Mouse (Mus musculus) heart, adult 9 months (tissue): ENCODE measurements around the gene Gm44503.

Source experiments
- DNase-seq, 2 experiments: peaks; one replicate each; pipeline ENCODE4 v3.0.0; 2022; ENCODE audit warnings: low spot score in 2 of 2

Gene Gm44503

DNA sequence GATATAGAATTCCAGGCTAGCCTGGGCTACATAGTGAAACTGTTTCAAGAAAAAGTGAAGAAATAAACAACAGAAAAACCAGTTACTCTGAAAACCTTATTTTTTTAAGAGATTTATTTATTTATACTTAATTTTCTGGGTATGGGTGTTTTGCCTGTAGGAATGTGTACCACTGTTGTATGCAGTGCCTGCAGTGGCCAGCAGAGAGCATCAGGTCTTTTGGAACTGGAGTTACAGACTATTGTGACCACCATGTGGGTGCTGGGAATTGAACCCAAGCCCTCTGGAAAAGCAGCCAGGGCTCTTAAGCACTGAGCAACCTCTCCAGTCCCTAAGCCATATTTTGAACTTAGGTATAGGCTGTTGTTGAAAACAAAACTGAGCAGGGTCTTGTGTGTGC, 14.3 kb downstream of the Gm44503 start:
- no peak for DNase-seq

DNA sequence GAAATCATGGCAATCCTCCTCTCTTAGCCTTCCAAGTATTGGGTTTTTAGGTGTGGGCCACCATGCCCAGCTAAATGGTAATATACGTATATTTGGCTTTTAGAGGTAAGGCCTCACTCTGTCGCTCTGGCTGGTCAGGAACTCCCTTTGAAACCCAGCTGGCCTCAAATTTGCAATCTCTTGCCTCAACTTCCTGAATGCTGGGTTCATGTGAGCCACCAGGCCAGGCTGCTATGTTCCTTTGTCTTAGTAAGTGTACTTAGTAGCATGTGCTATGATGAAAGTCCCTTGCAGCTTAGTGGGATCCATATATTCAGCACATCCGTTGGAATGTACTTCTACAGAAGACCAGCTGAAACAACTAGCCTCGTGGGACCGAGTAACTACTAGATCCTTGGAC, 16.1 kb downstream of the Gm44503 start:
- DNase-seq: no peak

- DNase-seq: no peak
Measured at GRCm38 (mm10) chr9:72975242-72975641, 16.6 kb downstream of the Gm44503 start.

GRCm38 (mm10) chr9:72983066-72983465, 24.4 kb downstream of the Gm44503 start:
- no peak for DNase-seq

DNA sequence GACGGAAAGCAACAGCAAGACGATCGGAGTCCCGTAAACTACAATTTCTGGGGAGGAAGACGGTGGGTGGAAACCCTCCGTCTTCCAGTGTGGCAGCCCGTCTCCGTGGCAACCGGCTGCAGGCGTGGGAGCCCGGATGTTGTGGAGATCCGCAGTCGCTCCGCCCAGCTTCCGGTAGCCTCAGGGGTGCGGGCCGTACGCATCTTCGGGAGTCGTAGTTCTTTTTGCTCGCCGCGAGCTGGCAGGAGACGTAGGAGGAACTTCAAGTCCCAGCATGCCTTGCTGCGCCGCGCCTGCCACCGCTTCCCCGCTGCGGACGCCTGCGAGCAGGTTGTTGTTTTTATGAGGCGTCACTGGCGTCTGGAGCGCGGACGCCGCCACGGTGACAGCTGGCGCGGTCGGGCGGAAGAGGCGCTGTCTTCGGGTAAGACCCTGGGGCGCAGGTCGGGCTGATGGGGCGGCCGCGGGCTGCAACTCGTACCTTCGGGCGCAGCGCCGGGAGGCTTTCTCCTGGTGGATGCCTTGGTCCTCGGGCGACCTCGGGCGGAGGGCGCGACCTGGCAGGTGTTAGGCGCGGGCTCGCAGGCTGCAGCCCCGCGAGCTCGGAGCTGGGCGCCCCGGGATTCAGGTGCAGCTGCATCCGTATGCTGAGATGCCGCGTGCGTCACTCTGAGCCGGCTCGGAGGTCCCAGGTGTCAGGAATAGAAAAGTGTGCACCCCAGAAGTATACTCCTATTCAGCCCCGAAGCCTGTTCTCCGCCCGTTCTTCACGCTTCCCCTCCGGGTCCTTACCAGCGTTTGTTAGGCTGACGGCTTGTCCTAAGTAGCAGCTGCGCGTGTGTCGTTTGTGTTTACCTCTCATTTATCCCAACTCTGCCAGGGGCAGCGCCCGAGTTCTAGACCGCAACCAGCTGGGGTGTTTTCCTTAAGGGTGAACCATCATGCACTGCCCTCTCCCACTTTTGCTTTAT, 26.9 kb downstream of the Gm44503 start, which contains the start of the genes Ccpg1os and Ccpg1:
TSS of gene Ccpg1os (minus strand) at position 133 of the 971 bp plus-strand sequence.
TSS of gene Ccpg1 (plus strand) at position 180 of the 971 bp plus-strand sequence.
- peak; percentile 97 for DNase-seq

GRCm38 (mm10) chr9:72987703-72988102, 29.1 kb downstream of the Gm44503 start:
- DNase-seq: no peak

DNA sequence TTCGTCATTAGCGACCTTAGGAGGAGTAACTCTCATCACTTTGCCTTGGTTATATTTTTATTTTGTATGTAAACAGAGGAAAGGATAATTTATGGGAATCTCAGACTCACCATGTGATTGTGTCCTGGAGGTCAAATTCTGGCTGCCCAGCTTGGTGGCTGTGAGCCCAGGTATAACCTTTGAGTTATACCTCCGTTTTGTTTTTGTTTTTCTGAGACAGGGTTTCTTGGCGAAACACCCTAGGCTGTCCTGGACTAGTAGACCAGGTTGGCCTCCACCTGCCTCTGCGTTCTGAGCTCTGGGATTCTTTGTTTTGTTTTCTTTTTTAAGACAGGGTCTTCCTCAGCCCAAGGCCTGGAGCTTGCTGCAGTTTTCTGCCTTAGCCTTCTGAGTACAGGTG, 30.1 kb downstream of the Gm44503 start:
- DNase-seq: no peak

DNA sequence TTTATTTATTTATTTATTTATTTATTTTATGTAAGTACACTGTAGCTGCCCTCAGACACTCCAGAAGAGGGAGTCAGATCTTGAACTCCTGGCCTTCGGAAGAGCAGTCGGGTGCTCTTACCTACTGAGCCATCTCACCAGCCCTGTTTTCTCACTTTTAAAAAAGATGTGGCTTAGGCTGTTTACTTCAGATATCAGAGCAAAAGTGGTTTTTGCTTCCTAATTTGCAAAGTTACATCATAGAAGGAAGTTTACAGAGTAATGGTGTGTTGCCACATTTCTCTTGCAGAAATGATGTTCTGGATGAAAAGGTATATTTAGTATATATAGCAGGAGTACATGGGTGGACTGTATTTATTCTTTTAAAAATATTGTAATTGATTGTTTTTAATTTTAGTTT, 32.8 kb downstream of the Gm44503 start:
- DNase-seq: no peak

DNA sequence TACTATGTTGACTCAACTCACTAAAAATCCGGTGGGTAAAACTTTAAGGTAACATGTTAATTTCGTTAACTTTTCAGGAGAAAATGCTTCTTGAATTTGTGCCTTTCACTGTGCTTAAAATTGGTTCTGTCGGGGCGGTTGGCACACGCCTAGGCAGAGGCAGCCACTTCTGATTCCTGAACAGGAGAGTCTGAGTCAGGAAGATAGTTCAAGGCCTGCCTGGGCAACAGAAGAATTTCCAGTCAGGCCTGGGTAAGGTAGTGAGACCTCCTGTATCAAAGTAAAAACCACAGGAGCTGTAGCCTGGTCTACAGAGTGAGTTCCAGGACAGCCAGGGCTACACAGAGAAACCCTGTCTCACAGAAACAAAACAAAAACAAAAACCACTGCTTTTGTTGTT, 33.9 kb downstream of the Gm44503 start:
- no peak for DNase-seq

GRCm38 (mm10) chr9:72996167-72996566, 37.5 kb downstream of the Gm44503 start:
- no peak for DNase-seq

GRCm38 (mm10) chr9:72996806-72997205, 38.2 kb downstream of the Gm44503 start:
- no peak for DNase-seq

- no peak for DNase-seq
Measured at GRCm38 (mm10) chr9:73000487-73000886, 41.8 kb downstream of the Gm44503 start.

GRCm38 (mm10) chr9:73001314-73002011, 42.8 kb downstream of the Gm44503 start:
- no peak for DNase-seq

GRCm38 (mm10) chr9:73002177-73002576, 43.5 kb downstream of the Gm44503 start:
- no peak for DNase-seq

GRCm38 (mm10) chr9:73004076-73004475, 45.4 kb downstream of the Gm44503 start:
- no peak for DNase-seq

DNA sequence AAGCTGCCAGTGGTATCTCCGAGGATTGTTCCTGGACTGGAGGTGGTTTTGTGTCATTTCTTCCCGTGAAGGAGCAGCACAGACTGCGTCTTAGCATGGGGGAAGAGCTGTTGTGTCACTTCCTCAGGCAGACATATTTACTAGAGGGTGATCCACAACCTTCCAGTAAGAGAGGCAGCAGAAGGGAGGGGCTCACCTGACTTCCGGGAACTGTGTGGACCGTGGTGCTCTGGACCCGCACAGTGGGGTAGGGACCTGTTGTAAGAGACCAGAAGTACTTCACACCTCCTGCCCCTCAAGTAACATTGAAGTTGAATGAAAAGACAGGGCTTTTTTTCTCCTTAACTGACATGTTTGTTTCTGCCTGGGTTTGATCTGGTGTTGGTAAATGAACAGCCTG, 46.5 kb downstream of the Gm44503 start:
- DNase-seq: no peak

GRCm38 (mm10) chr9:73006175-73006574, 47.5 kb downstream of the Gm44503 start:
- no peak for DNase-seq

DNA sequence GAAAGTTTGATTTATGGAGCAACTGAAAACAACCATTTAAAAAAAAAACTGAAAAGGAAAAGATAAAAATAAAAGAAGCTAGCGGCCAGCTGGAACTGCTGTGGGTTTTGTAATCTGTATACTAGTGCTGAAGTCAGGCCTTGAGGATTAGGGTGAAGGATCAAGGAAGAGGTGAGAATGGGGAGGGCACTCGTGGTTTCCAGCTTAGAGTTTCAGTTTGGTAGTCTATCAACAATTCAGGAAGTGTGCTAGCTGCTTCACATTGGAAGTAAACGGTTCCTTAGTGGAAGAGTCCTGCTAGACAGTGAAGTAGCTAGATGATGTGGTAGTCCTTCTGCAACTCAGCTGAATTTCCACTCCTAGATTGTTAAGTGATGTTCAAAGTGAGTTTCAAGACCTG, 49.7 kb downstream of the Gm44503 start:
- no peak for DNase-seq

DNA sequence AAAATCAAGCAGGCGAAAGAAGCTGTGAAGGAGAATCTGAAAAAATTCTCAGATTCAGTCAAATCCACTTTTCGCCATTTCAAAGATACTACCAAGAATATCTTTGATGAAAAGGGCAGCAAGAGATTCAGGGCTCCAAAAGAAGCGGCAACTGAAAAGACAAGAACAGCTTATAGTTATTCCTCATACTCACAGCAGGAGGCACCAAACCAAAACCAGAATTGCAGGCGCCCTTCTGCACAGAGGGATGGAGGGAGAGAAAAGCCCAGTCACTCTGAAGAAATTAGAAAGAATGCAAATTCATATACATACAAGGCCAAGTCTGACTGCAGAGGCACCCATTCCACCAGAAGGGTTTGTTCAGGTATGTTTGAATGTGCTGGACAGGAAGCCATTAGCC, 54.0 kb downstream of the Gm44503 start:
- DNase-seq: no peak

GRCm38 (mm10) chr9:73014724-73015123, 56.1 kb downstream of the Gm44503 start:
- DNase-seq: no peak

- no peak for DNase-seq
Measured at GRCm38 (mm10) chr9:73019841-73020240, 61.2 kb downstream of the Gm44503 start.

DNA sequence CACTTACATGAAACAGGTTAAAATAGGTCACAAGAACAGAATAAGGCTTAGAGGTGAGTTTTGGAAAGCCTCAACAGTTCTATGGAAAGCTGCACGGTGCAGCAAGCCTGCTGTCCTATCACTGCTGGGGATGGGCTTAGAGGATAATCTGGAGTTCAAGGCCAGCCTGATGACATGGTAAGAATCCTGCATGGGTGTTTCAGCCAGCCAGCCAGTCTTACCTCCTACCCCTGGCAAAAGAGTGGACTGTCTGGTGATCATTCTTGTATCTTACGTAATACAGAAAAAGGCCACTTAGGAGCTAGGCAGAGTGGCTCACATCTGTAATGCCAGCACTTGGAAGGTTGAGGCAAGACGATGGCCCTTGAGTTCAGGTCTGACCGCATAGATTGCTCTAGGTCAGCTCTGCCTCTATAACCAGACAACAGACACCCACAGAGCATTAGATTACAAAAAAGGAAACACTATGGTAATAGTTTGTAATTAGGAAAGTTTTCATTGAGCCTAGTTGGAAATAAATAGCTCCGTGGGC, 62.0 kb downstream of the Gm44503 start:
- no peak for DNase-seq
